ENCODE assay signal across 19 mouse cellular contexts in genomic region chr2:166382180-166382579, GRCm38 (mm10).
A peak's percentile ranks its signal among the peaks of the same experiment; 100 is the strongest.
DNase-seq lines count a peak whose midpoint lies in the region; ATAC-seq lines count a peak whose summit lies in the region.
"Had no signal": no experiment of that assay in that cellular context is flagged by ENCODE, and none has a peak within 500 bp of the region (broad histone marks: within the 10 kb centered on the region; RNA-seq: fewer than 3 reads in every experiment).

No protein-coding gene starts in this region.

- no peaks in the 10 kb centered on the region for H3K36me3 ChIP-seq in heart, embryonic 10.5 days
- no peaks in the 10 kb centered on the region for H3K36me3 ChIP-seq in heart, embryonic 12.5 days
- H3K36me3 ChIP-seq in midbrain, embryonic 10.5 days = no peaks in the 10 kb centered on the region
- no peaks in the 10 kb centered on the region for H3K36me3 ChIP-seq in midbrain, embryonic 13.5 days
- no peaks in the 10 kb centered on the region for H3K36me3 ChIP-seq in embryonic facial prominence, embryonic 12.5 days
- H3K36me3 ChIP-seq in intestine, embryonic 16.5 days (ENCODE audit: control insufficient read depth, insufficient read depth, low read length) = no peaks in the 10 kb centered on the region
- H3K36me3 ChIP-seq: embryonic facial prominence, embryonic 15.5 days had no signal

- no peak for ATAC-seq in heart, embryonic 12.5 days (ENCODE audit: insufficient number of reproducible peaks, low FRiP score)
- no peak for ATAC-seq in midbrain, embryonic 13.5 days
- no peak for ATAC-seq in embryonic facial prominence, embryonic 12.5 days (ENCODE audit: insufficient number of reproducible peaks, insufficient read depth, low FRiP score, low TSS enrichment)
- no peak for ATAC-seq in megakaryocyte, adult 5-6 weeks (ENCODE audit: poor library complexity, severe bottlenecking)
- no peak for ATAC-seq in intestine, embryonic 16.5 days
- ATAC-seq: forebrain, embryonic 16.5 days; hindbrain, embryonic 16.5 days; inflammation-experienced regulatory T-cells, adult 6 months had no signal

- peaks cover 28% of the 10 kb centered on the region for H3K4me1 ChIP-seq in heart, embryonic 10.5 days
- H3K4me1 ChIP-seq in heart, embryonic 12.5 days (replicated peaks) = peaks cover 6% of the 10 kb centered on the region
- peaks cover 62% of the 10 kb centered on the region for H3K4me1 ChIP-seq in midbrain, embryonic 10.5 days
- peaks cover 52% of the 10 kb centered on the region for H3K4me1 ChIP-seq in midbrain, embryonic 13.5 days (replicated peaks)
- peaks cover 40% of the 10 kb centered on the region for H3K4me1 ChIP-seq in embryonic facial prominence, embryonic 12.5 days
- H3K4me1 ChIP-seq in intestine, embryonic 16.5 days (ENCODE audit: control insufficient read depth, insufficient read depth, low read length) = peaks cover 12% of the 10 kb centered on the region; the same call in 1 of the 2 replicates

- no peak overlapping the region for H3K4me3 ChIP-seq in heart, embryonic 10.5 days
- H3K4me3 ChIP-seq in heart, embryonic 12.5 days = no peak overlapping the region
- no peak overlapping the region for H3K4me3 ChIP-seq in midbrain, embryonic 10.5 days
- H3K4me3 ChIP-seq in midbrain, embryonic 13.5 days (replicated peaks) = no peak overlapping the region
- no peak overlapping the region for H3K4me3 ChIP-seq in embryonic facial prominence, embryonic 12.5 days
- H3K4me3 ChIP-seq in intestine, embryonic 16.5 days (ENCODE audit: low read length) = no peak overlapping the region
- H3K4me3 ChIP-seq: embryonic facial prominence, embryonic 15.5 days; erythroblast, embryonic 14.5 days had no signal

- 77% methylated on average over 7 of the region's 7 CpGs for WGBS in heart, embryonic 10.5 days
- WGBS in heart, embryonic 12.5 days = 76% methylated on average over 7 of the region's 7 CpGs
- 81% methylated on average over 7 of the region's 7 CpGs for WGBS in midbrain, embryonic 10.5 days
- 88% methylated on average over 7 of the region's 7 CpGs for WGBS in midbrain, embryonic 13.5 days
- WGBS in embryonic facial prominence, embryonic 12.5 days = 23% methylated on average over 7 of the region's 7 CpGs
- whole genome bisulfite sequencing in intestine, embryonic 16.5 days = 74% methylated on average over 7 of the region's 7 CpGs

- no peak overlapping the region for H3K4me2 ChIP-seq in heart, embryonic 12.5 days
- no peak overlapping the region for H3K4me2 ChIP-seq in midbrain, embryonic 13.5 days (replicated peaks)
- H3K4me2 ChIP-seq in embryonic facial prominence, embryonic 12.5 days (replicated peaks) = no peak overlapping the region
- H3K4me2 ChIP-seq in intestine, embryonic 16.5 days (ENCODE audit: low read depth, low read length) = no peak overlapping the region
- H3K4me2 ChIP-seq: embryonic facial prominence, embryonic 15.5 days; heart, embryonic 11.5 days had no signal

- H3K9me3 ChIP-seq in heart, embryonic 10.5 days = no peaks in the 10 kb centered on the region
- H3K9me3 ChIP-seq in heart, embryonic 12.5 days (replicated peaks) = no peaks in the 10 kb centered on the region
- H3K9me3 ChIP-seq in midbrain, embryonic 10.5 days (replicated peaks) = no peaks in the 10 kb centered on the region
- H3K9me3 ChIP-seq in midbrain, embryonic 13.5 days = no peaks in the 10 kb centered on the region
- no peaks in the 10 kb centered on the region for H3K9me3 ChIP-seq in embryonic facial prominence, embryonic 12.5 days
- H3K9me3 ChIP-seq in intestine, embryonic 16.5 days (ENCODE audit: control insufficient read depth, low read length) = no peaks in the 10 kb centered on the region
- H3K9me3 ChIP-seq: embryonic facial prominence, embryonic 15.5 days had no signal

- peak overlapping the region; percentile 36; the same call in 1 of the 2 replicates for H3K27ac ChIP-seq in heart, embryonic 10.5 days
- no peak overlapping the region for H3K27ac ChIP-seq in heart, embryonic 12.5 days (ENCODE audit: poor library complexity, severe bottlenecking)
- 0 out of 2 replicates have a peak overlapping the region, but pooled peaks have one; percentile 38 for H3K27ac ChIP-seq in midbrain, embryonic 10.5 days (replicated peaks)
- H3K27ac ChIP-seq in midbrain, embryonic 13.5 days = no peak overlapping the region
- H3K27ac ChIP-seq in embryonic facial prominence, embryonic 12.5 days = peak overlapping the region; percentile 55; the same call in 1 of the 2 replicates
- no peak overlapping the region for H3K27ac ChIP-seq in intestine, embryonic 16.5 days (ENCODE audit: low read length)
- H3K27ac ChIP-seq: embryonic facial prominence, embryonic 15.5 days had no signal

- DNase-seq in heart, embryonic 10.5 days (ENCODE audit: low spot score) = no peak
- DNase-seq in midbrain, embryonic 10.5 days (ENCODE audit: low spot score) = no peak
- DNase-seq: adrenal gland, adult 2 months; adrenal gland, postnatal 25 days; cerebellum, adult 18-20 months; cerebellum, postnatal 10 days; gastrocnemius, postnatal 10 days; heart, adult 18-20 months had no signal

- H3K27me3 ChIP-seq in heart, embryonic 10.5 days (ENCODE audit: insufficient read depth, poor library complexity, severe bottlenecking) = peaks cover 23% of the 10 kb centered on the region; the same call in 1 of the 2 replicates
- no peaks in the 10 kb centered on the region; the same call in 1 of the 2 replicates for H3K27me3 ChIP-seq in heart, embryonic 12.5 days (replicated peaks)
- peaks cover 19% of the 10 kb centered on the region for H3K27me3 ChIP-seq in midbrain, embryonic 10.5 days (ENCODE audit: low read depth, poor library complexity, severe bottlenecking)
- peaks cover 7% of the 10 kb centered on the region; the same call in 1 of the 2 replicates for H3K27me3 ChIP-seq in midbrain, embryonic 13.5 days
- H3K27me3 ChIP-seq in embryonic facial prominence, embryonic 12.5 days = no peaks in the 10 kb centered on the region
- no peaks in the 10 kb centered on the region for H3K27me3 ChIP-seq in intestine, embryonic 16.5 days (replicated peaks; ENCODE audit: control insufficient read depth, insufficient read depth, low read length)
- H3K27me3 ChIP-seq: embryonic facial prominence, embryonic 15.5 days had no signal

- no peak overlapping the region for H3K9ac ChIP-seq in heart, embryonic 12.5 days
- no peak overlapping the region for H3K9ac ChIP-seq in midbrain, embryonic 13.5 days (replicated peaks)
- H3K9ac ChIP-seq in embryonic facial prominence, embryonic 12.5 days = no peak overlapping the region
- H3K9ac ChIP-seq in intestine, embryonic 16.5 days (ENCODE audit: low read depth, low read length) = no peak overlapping the region
- H3K9ac ChIP-seq: embryonic facial prominence, embryonic 15.5 days had no signal

Comparison
In these comparisons a context has a peak if more than half of its experiments do, and no peak if none do; other contexts are left out.
1. H3K27ac ChIP-seq: peak in heart, embryonic 10.5 days (single experiment), midbrain, embryonic 10.5 days (single experiment) and embryonic facial prominence, embryonic 12.5 days (single experiment); none in heart, embryonic 12.5 days (single experiment), midbrain, embryonic 13.5 days (single experiment) and intestine, embryonic 16.5 days (single experiment).